Mouse (Mus musculus) brain, embryonic 18.5 days (tissue): ENCODE measurements at regions not wholly inside any gene's neighbourhood (a gene's known extent, or its start where the extent isn't known, plus 50 kb on each side); places are given as distances from the start of the nearest gene placed in this dataset.

Experiments used
- DNase-seq: peaks from one replicate; pipeline ENCODE4 v3.0.0-alpha.2; 2012; ENCODE audit warnings: low read depth, low spot score

DNA sequence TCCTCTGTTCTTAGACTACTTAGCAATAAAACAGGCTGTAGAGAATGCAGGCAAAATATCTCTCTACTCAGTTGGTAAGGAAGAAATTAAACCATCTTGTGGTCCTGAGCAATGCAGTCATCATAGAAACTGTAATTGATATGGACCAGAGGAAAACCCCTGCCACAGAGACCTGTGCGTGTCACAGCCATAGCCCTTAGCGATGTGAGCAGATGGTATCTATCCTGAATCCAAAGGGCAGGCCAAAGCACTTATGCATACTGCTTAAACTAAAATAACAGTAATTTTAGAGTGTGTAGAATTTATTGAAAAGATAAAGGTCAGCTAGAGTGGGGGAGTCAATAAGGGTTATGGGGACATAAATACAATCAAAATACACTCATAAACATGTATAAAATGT, 212.0 kb downstream of the Kcnrg start:
- DNase-seq, result no peak

DNA sequence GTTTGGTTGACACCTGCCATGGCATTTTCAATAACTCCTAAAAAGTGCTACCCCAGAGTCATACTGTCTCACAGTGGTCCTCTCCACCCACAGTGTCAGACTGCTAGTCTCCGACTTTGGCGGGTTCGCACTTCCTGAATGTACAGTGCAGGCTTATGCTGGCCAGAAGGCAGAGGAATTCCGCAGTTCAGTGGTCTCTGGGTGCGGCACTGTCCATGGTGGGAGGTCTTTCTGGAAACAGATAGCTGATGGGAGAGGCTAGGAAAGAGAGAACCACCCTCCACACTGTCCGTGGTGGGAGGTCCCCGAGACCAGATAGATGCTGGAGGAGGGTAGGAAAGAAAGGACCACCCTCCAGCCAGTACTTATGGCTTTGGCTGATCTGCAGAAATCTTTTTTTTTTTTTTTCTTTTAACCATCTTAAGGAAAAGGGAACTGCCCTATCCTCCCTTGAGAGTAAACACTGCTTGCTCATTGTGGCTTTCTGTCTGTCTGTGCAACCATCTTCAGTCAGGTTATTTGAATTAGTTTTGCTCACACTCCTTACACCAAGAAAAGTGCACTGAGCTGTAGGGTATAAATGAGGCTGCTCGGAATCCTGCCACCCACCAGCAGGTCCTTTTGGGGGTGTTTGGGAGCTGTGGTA, 227.2 kb downstream of the Kcnrg start:
- no peak for DNase-seq

DNA sequence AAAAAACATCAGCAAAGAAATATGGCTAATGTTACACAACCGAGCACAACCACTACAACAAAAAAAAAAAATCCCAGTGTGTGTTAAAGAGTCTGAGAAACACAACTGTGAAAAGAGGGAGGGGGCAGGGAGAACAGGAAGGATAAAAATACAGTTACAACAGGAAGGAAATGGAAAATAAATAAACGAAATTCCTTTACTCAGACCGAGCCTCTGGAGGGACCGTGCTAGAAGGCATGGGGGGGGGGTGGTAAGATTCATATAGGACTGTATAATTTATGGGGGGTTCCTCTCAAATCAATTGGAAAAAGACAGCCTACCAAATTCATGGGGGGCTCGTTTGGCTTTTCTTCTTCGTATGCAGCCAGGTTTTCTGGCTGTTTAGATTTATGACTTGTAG, 228.5 kb downstream of the Kcnrg start:
- no peak for DNase-seq

DNA sequence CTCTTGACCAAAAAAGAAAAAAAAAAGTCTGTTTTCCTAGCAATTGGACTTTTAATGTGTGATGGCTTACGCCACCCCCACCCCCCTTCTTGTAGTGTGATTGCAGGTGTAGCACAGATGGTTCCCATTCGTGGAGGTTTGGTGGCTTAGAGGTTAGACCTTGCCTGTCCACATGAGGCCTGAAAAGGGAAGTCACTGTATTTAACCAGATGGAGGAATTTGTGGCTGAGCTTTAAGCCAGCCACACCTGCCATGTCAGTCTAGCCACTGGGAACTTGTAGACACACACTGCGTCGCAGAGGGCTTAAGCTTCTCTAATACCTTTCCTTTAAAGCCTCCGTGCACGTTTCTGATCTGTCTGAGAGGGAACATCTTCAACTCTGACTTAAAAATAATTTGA, 229.0 kb downstream of the Kcnrg start:
- no peak for DNase-seq

DNA sequence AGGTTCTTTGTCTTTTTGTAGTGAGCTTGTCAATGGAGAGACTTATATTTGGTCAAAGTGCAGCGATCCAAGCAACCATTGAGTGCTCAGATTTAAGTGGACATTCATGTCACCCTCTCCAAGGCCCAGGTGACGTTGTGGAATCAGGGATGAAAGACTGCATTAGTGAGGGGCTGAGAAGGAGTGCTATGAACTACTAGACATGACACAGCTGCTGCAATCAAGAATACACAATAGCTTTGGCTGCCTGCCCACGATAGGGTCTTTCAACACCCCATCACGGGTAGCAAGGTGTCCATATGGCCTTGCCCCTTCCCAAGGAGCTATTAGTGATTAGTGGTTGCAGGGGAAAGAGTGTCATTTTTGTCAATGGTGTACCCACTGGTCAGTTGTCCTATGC, 229.7 kb downstream of the Kcnrg start:
- no peak for DNase-seq

DNA sequence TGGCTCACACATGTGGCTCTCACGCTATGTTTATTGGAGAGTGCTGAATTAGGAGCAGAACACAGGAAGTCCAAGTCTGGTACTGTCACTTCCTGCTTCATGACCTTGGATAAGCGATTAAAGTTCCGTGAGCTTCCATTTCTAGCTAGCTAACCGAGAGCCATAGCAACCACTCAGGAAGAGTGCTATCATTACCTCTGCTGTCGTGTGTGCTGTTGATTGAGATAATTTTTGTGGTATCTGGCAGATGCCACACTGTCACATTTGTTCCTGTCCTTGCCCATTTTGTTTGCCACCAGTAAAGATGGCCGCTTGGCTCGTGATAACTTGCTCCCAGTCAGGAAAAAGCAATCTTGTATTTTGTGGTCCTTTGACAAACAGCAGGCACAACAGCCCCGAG, 230.6 kb downstream of the Kcnrg start:
- DNase-seq, result no peak

DNA sequence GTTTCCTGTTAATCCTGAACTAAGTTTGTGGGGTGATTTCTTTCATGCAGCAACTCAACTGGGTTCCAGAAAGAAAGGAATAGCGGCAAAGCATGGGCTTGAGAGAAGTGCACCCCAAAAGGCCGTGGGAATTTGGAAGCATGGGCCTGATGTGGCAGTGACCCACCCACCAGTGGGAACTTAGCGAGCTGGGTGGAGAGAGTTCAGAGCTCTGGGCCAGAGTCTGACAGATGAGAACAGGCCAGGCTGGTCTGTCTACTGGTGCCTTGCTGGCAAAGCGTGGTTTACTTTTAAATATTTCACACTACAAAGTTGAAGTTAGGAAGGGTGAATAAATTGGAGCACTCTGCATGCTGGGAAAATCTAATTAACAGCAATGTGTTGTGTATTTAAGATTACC, 235.2 kb downstream of the Kcnrg start:
- no peak for DNase-seq

DNA sequence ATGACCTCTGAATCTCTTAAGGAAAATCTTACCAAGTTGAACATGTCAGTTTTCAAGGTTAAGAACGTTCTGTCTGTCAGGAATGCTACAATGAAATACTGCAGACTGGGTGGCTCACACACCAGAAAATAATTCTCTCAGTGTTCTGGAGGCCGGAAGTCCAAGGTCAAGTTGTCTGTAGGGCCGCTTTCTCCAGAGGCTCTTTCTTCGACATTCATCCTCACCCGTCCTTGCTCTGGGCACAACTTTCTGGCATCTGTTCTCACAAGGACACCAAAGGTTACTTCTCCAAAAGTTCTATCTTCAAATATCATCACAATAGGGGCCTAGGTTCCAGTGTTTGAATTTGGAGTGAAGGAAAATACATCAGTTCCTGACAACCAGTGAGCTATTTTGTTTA, 239.2 kb downstream of the Kcnrg start:
- no peak for DNase-seq

DNA sequence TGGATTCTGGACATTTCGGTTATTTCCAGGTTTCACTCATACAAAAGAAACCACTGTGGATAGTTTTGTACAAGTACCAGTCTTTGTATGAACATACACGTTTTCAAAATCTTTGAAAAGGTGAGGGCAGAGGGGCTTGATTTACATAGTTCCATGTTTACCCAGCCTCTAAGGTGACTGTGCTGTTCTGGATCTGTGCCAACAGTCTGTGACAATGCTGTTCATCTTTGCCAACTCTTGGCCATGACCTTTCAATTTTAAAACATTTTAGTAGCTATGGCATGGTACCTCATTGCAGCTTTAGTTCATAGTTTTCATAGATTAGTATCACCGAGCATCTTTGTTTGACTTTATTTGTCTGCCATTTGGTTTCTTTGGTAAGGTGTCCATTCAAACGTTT, 243.0 kb downstream of the Kcnrg start:
- DNase-seq, result no peak

DNA sequence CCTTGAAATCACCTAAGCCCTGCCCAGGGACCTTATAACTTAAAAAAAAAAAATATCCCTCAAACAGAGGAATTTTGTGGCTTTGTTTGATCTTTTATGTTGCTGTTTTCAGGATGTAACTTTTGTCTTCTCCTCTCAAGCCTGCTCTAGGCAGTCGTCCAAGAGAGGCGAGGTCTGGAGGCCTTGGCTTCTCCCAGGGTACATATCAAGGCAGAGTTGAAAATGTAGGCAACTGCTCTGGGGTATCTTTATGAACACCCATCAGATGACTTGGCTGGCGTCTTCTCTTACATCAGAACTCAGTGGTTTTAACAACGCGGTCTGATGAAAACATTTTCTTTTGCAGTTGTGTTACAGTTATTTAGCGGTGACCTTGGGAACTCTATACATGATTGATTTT, 250.4 kb downstream of the Kcnrg start:
- no peak for DNase-seq

DNA sequence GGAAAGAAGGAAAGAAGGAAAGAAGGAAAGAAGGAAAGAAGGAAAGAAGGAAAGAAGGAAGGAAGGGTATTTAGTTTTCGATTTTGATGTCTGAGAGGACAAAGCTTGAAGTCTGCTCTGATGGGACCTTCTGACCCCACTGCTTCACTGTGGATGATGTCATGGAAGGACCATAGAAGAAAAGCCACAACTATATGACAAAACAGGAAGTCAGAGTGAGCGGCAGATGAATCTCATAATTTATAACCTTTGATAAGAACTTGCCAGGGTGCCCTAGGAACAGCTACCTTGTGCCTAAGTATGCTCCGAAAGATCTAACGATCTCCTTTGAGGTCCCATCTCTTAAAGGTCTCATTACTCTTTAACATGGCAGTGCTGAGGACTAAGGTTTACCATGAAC, 253.4 kb downstream of the Kcnrg start:
- DNase-seq, result no peak

DNA sequence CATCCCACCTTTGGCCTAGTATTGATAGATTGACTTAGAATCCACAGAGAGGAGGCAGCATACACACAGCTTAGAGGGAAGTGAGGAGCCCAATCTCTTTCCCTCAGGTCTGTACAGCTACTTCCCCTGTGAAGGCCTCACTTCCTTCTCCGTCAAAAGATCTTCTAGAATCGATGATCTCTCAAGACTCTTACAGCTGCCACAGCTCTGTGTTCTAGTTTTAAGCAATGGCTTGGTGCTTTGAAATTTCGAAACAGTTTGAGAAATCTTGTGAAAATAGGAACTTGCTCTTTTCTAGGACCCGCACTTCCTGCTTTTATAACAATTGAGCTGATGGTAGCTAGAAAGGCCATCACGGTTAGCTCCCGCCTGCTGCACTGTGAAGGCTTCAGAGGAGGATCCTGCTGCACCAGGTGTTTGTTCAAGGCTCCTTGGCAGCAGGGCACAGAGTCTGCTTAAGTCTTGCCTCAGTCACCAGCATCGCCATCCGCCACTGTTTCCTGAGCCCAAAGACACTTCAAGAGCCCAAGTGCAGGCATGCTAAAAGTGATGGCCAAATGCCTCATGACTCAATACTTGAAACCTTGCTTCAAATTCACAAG, 254.2 kb downstream of the Kcnrg start:
- no peak for DNase-seq

DNA sequence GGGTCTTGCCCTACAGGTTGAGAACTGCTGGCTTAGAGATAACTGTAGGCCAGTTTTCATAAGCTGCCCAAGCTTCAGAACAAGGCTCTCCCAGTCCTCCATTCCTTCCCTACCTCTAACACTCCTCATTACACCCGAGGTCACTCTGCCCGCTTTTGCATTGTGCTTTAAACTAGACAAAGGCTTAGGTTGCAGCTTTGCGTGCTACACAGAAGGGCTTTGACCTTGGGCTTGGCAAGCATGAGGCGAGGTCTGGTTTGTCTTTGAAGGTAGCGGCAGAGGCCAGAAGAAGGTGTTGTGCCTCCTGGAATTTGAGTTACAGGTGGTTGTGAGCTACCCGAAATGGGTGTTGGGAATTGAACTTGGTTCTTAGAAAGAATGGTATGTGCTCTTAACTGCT, 255.7 kb downstream of the Kcnrg start:
- DNase-seq, result no peak

DNA sequence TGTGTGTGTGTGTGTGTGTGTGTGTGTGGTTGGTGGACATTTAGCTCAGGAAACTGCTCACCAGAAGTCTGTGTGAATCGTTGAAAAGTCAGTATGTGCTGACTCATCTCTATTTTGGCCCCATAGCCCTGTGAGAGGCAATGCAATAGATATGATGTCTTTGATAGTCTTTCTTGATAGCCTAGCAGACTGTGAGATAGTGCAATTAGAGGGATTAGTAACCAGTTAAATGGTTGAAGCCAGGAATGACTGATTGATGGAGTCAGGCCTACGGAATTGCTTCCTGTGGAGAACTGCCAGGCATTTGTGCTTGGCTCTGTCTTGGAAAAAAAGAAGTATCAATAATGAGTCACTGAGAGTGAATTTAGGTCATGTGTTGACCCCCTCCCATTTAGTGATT, 256.2 kb downstream of the Kcnrg start:
- DNase-seq, result no peak

DNA sequence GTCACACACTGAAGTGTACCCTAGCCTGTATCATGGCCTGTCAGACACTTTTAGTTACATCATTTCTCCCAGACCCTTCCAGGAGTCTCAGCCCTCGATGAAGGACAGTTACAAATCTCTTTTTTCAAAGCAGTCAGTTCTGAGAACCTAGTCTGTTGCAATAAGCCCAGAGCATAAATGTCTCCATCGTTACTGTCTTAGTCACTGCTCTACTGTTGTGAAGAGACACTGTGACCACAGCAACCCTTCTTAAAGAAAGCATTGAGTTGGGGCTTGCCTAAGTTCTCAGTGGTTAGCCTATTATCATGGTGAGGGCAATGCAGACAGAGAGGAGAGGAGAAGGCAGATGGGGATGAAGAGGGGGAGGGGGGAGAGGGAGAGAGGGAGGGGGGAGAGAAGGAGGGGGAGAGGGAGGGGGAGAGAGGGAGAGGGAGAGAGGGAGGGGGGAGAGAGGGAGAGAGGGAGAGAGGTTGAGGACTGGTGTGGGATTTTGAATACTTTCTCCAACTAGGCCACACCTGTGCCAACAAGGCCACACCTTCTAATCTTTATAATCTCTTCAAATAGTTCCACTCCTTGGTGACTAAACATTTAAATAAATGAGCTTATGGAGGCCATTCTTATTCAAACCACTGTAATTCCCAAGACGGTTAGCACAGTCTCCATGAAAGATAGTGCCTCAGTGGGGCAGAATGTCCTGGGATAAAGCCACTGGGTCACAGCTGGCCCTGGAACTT, 259.4 kb downstream of the Kcnrg start:
- DNase-seq, result no peak

DNA sequence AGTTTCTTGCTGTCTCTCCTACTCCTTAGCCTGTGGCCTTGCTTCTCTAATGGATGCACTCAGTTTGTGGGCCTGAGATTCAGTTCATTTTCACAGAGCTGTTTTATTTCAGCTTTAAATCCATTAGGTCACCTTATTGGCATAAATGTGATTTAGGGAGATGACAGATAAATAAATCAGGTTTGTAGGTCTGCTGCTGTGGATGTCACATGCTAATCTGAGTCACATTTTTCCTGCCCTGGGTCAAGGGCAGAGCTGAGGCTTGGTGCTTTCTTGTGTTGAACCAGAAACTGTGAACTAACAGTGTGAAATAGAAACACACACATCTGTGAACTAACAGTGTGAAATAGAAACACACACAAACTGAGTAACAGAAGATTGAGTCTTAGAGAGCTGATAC, 266.9 kb downstream of the Kcnrg start:
- no peak for DNase-seq

DNA sequence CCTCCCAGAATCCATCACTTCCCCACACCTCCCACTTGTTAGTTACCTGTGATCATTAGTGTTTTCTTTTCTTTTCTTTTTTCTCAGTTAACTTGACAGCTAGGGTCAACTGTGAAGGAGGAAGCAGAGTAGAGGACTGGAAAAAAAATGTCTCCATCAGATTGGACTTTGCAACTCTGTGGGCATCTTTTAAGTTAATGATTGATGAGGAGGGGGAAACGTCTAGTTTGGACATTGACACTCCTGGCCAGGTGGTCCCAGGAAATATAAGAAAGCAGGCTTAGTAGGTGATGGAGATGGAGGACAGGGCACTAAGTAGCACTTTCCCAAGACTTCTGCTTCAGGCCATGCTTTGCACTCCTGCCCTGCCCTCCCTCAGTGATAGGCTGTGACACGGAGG, 272.2 kb downstream of the Kcnrg start:
- no peak for DNase-seq

DNA sequence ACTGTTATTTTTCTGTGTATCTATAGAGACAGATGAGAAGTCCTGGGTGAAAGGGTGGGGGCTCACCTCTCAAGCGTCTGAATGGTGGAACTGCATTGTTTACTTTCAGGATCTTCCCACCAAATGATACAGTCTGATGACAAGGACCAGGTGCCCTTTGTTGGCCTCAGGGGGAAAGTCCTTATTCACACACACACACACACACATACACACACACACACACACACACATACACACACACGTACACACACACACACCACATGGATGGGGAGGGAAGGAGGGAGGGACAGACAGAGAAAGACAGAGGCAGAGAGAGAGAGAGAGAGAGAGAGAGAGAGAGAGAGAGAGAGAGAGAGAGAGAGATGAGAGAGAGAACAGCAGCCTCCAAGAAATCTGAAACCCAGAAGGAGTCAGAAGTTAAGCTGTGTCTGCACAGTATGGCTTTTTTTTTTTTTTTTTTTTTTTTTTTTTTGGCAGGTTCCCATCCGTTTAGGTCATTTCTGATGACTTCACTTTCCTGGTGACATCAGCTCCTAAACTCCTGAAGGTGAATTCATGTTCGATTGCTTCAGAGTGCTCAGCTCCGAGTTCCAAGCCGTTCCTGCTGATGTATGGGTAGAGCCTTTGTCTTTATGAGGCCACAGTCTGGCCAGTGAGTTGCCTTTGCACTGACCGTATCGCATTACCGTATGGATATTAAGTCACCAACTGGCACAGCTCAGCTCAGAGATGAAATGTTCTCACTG, 273.4 kb downstream of the Kcnrg start:
- no peak for DNase-seq

DNA sequence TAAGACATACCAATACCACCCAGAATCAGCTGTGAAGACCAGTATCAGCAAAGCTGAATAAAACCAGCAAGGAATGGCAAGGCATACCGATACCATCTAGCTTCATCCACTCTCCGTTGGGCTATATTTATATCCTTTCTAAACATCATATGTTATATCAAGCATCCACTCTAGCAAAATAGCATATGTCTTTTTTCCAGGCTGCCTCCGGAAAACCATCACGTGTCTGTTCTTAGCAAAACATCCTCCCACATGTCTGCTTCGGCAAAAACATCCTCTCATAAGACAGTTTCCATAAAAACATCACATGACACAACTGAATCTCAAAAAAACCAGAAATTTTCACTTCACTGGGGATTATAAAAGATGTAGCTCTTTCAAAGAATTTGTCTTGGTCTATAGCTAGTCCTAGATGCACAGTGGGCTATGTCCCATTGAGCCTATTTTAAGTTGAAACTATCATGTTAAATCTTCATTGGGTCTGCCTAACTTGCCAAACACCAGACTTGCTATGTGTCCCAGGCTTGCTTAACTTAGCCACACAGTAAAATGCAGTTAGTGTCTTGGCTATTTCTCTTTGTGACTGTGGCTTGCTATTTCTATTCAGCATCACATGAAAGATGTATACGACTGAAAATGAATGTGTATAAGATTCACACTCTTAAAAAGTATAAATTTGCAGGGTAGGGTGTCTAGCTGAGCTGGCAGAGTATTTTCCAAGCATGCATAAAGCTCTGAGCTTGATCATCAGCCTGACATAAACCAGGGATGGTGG, 278.2 kb downstream of the Kcnrg start:
- no peak for DNase-seq

DNA sequence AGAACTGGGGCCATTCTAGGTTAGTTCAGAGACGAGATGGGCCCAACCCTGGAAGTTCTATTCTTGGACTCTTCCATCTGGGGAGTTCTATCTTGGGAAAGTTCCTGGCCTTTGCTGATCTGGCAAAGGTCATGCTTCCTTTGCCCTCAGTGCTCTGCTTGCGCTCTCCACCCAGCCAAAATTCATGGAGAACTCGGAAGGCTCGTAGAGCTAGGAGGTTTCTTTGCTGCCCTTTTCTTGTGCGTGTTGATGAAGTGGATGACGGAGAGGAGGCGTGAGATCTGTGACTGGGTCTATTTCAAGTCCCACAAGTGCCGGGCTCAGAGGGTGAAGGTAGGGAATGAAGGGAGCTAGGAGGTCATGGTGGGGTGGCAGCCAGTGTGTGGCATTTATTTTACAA, 282.4 kb downstream of the Kcnrg start:
- DNase-seq, result no peak

DNA sequence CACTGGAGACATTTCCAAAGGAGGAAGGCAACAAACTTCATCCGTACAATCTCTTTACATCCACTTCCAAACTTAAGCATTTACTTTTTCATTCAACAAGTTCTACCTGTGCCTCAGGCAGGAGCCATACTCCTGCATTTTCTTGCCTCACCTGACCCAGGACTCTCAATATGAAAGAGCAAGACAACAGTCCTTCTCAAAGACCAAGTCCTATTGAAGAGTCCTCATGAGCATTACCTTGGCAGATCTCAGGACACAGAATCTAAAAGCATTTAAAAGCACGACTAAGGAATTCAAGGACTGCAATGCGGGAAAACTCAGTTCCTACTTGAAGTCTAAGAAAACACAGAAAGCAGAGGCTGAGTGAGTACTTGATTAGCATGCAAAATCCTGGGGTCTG, 286.5 kb downstream of the Kcnrg start:
- DNase-seq, result no peak

DNA sequence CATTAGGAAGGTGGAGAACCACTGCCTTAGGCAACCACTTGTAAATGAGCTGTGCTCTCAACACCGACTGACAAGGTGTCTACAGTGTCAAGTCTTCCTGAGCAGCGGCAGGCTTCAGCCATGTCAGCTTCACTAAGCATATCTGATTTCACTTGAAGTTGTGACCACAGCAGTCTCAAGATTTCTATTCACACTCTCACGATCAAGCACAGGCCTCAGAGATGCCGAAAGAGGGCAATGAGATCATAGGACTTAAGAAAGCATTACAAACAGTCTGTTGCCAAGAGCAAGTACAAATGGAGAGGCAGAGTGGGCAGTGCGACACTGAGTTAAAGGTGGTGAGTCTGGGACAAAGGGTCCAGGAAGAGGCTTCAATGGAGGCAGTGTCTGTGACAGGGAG, 289.6 kb downstream of the Kcnrg start:
- DNase-seq, result no peak
